Mouse (Mus musculus): ENCODE measurements around the gene Sgcd.

GRCm38 (mm10) chr11:47810307-47810706, 178.5 kb downstream of the Sgcd start:
- no peak for TF ChIP-seq CTCF (IDR thresholded peaks at IDR 0.05)
- TF ChIP-seq EP300 (IDR thresholded peaks at IDR 0.05) = no peak

Measured in lung, postnatal 0 days (tissue).